Comparison of ENCODE assay signal across 17 mouse cellular contexts in genomic region chr5:112641770-112642169, GRCm38 (mm10).
"Had no signal": no experiment of that assay in that cellular context is flagged by ENCODE, and none has a peak within 500 bp of the region (broad histone marks: within the 10 kb centered on the region; RNA-seq: fewer than 3 reads in every experiment).

No protein-coding gene starts in this region.

- H3K4me2 ChIP-seq: lung, embryonic 14.5 days had no signal

- H3K36me3 ChIP-seq: midbrain, embryonic 10.5 days; neural tube, embryonic 13.5 days; neural tube, embryonic 15.5 days had no signal

- DNase-seq: lung, adult 18-20 months; lung, embryonic 14.5 days; lung, postnatal 10 days; lung, postnatal 4 days; midbrain, embryonic 14.5 days; right cerebral cortex, adult 18-20 months; right cerebral cortex, postnatal 25 days; right cerebral cortex, postnatal 4 days; spleen, adult 18-20 months; thymus, adult 18-20 months; thymus, postnatal 14 days; thymus, postnatal 36 days had no signal

- H3K9ac ChIP-seq: lung, embryonic 14.5 days; neural tube, embryonic 13.5 days; neural tube, embryonic 15.5 days had no signal

- H3K27me3 ChIP-seq: neural tube, embryonic 13.5 days; neural tube, embryonic 15.5 days had no signal

- ATAC-seq: midbrain, embryonic 16.5 days had no signal

- H3K9me3 ChIP-seq: midbrain, embryonic 10.5 days; neural tube, embryonic 13.5 days; neural tube, embryonic 15.5 days had no signal

- H3K27ac ChIP-seq: neural tube, embryonic 13.5 days; neural tube, embryonic 15.5 days had no signal

- H3K4me3 ChIP-seq: myocyte; neural tube, embryonic 13.5 days; neural tube, embryonic 15.5 days had no signal
